Mouse (Mus musculus) natural killer cell, adult 2 months (primary cell): ENCODE results near the gene Olfr1445.

Experiments
- DNase-seq, 2 experiments: peaks; one replicate each; pipeline ENCODE4 v3.0.0; 2022; ENCODE audit warnings: low spot score in 2 of 2

Gene Olfr1445

GRCm38 (mm10) chr19:12883555-12883954 is at the start of gene Olfr1445:
Gene Olfr1445 (plus strand): TSS chr19:12883855.
- no peak for DNase-seq

- DNase-seq = no peak
Measured at GRCm38 (mm10) chr19:12838507-12838906, 45.1 kb upstream of the Olfr1445 start.

GRCm38 (mm10) chr19:12846382-12846781 is 37.3 kb upstream of the Olfr1445 start, which contains the start of gene Gm5244:
Gene Gm5244 (plus strand): TSS chr19:12846682.
- DNase-seq = no peak

- DNase-seq = no peak
Measured at GRCm38 (mm10) chr19:12856983-12857382, 26.7 kb upstream of the Olfr1445 start, which contains the start of gene Olfr1444. Gene Olfr1444 (plus strand): TSS chr19:12857283.

- DNase-seq = no peak
Measured at GRCm38 (mm10) chr19:12893424-12893823, 9.8 kb downstream of the Olfr1445 start, which contains the start of gene Olfr1446. Gene Olfr1446 (minus strand): TSS chr19:12893524.

- DNase-seq = no peak
Measured at GRCm38 (mm10) chr19:12903643-12904042, 20.0 kb downstream of the Olfr1445 start, which contains the start of gene Olfr1447. Gene Olfr1447 (minus strand): TSS chr19:12903743.

GRCm38 (mm10) chr19:12924319-12924718 is 40.7 kb downstream of the Olfr1445 start, which contains the start of gene Olfr1448:
Gene Olfr1448 (minus strand): TSS chr19:12924419.
- DNase-seq = no peak

- DNase-seq = no peak
Measured at GRCm38 (mm10) chr19:12930540-12930939, 46.9 kb downstream of the Olfr1445 start, which contains the start of gene Olfr1449. Gene Olfr1449 (plus strand): TSS chr19:12930840.
